Mouse (Mus musculus): ENCODE data around the gene Clstn2.

DNA sequence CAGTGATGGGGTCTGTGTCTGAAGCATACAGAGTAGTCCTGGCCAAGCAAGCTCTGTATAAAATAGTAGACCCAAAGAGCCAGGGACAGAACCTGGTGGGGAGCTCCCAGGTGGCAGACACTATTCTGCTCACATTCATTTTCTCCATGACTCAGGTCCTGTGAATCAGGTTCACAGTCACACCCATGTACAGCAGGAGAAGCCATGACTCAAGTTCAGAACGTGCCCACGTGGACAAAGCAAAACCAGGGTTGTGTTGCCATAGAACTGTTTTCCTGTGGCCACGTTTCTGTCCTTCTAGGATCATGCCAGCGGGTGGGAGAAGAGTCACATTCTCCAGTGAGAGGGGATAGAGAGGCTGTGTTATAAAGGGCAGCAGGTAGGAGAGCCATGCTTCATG lies 353.9 kb downstream of the Clstn2 start:
- TF ChIP-seq POLR2A (IDR thresholded peaks at IDR 0.05; ENCODE audit: extremely low read depth, insufficient read depth, low read length) (no peak), CTCF (IDR thresholded peaks at IDR 0.05; ENCODE audit: low read depth, low read length) (no peak)

Data from liver, adult 2 months (tissue).